Mouse (Mus musculus) kidney, adult 8-10 months (tissue): ENCODE measurements around the gene Mybpc1.

Experiments used
- DNase-seq, 2 experiments: peaks; one replicate each; pipeline ENCODE4 v3.0.0; 2022

Gene Mybpc1

GRCm38 (mm10) chr10:88604943-88605342, at the start of gene Mybpc1:
Gene Mybpc1 (minus strand): TSS chr10:88605152.
- DNase-seq, result no peak

GRCm38 (mm10) chr10:88645448-88645847, 40.5 kb upstream of the Mybpc1 start:
- DNase-seq, result no peak

GRCm38 (mm10) chr10:88631330-88631953, 26.5 kb upstream of the Mybpc1 start:
- DNase-seq, result no peak

GRCm38 (mm10) chr10:88630663-88631329, 25.8 kb upstream of the Mybpc1 start:
- no peak for DNase-seq

GRCm38 (mm10) chr10:88627052-88627451, 22.1 kb upstream of the Mybpc1 start:
- no peak for DNase-seq

GRCm38 (mm10) chr10:88626176-88626575, 21.2 kb upstream of the Mybpc1 start:
- DNase-seq, result no peak

GRCm38 (mm10) chr10:88624300-88624699, 19.3 kb upstream of the Mybpc1 start:
- no peak for DNase-seq

- no peak for DNase-seq
Measured at GRCm38 (mm10) chr10:88622624-88623023, 17.7 kb upstream of the Mybpc1 start.

- DNase-seq, result no peak
Measured at GRCm38 (mm10) chr10:88620809-88621208, 15.9 kb upstream of the Mybpc1 start.

- DNase-seq, result no peak
Measured at GRCm38 (mm10) chr10:88613051-88613450, 8.1 kb upstream of the Mybpc1 start.

- DNase-seq, result no peak
Measured at GRCm38 (mm10) chr10:88606686-88607085, 1.7 kb upstream of the Mybpc1 start.

GRCm38 (mm10) chr10:88606065-88606464, 1.1 kb upstream of the Mybpc1 start:
- no peak for DNase-seq

GRCm38 (mm10) chr10:88603773-88604172, 1.2 kb downstream of the Mybpc1 start:
- DNase-seq, result no peak

GRCm38 (mm10) chr10:88603256-88603655, 1.7 kb downstream of the Mybpc1 start:
- no peak for DNase-seq

GRCm38 (mm10) chr10:88600591-88600990, 4.4 kb downstream of the Mybpc1 start:
- DNase-seq, result no peak

- DNase-seq, result no peak
Measured at GRCm38 (mm10) chr10:88592316-88592715, 12.6 kb downstream of the Mybpc1 start.

- DNase-seq, result no peak
Measured at GRCm38 (mm10) chr10:88591042-88591441, 13.9 kb downstream of the Mybpc1 start.

GRCm38 (mm10) chr10:88584469-88584868, 20.5 kb downstream of the Mybpc1 start:
- DNase-seq, result no peak

GRCm38 (mm10) chr10:88580786-88581185, 24.2 kb downstream of the Mybpc1 start:
- DNase-seq, result peak; percentile 31 to 45

- peak; percentile 23 to 44 for DNase-seq
Measured at GRCm38 (mm10) chr10:88578651-88579050, 26.3 kb downstream of the Mybpc1 start.

GRCm38 (mm10) chr10:88574115-88574635, 30.8 kb downstream of the Mybpc1 start:
- DNase-seq, result peak; percentile 10 to 21

GRCm38 (mm10) chr10:88572123-88572522, 32.8 kb downstream of the Mybpc1 start:
- no peak for DNase-seq

- DNase-seq, result no peak
Measured at GRCm38 (mm10) chr10:88557046-88557445, 47.9 kb downstream of the Mybpc1 start.

GRCm38 (mm10) chr10:88552738-88553137, 52.2 kb downstream of the Mybpc1 start:
- DNase-seq, result no peak
